Mouse (Mus musculus): ENCODE measurements around the gene Smok2b.
"Not testable (repeated sequence)": the region's sequence is repeated elsewhere in the genome, so short reads cannot be mapped to it uniquely, and the experiment has no call there.

DNA sequence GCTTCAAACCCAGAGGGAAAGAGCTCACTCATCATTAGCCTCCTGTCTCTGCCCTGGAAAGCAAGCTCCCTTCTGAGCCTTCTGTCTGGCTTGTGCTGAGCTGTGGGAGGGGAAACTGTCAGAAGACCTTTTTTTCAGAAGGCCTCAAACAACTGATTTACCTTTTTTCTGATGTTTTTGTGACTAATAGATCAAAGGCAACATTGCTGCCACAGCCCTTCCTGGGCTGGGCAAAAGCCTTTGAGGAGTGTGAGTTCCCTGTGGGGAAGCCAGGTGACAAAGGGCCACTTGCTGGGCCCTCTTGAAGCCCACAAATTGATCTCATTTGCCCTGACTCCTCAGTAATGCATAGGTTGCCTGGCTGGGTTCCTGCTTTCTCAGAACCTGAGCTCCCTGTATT, 21.6 kb upstream of the Smok2b start:
- not testable (repeated sequence) for TF ChIP-seq CTCF (IDR thresholded peaks at IDR 0.05; ENCODE audit: low read depth, low read length); POLR2A (IDR thresholded peaks at IDR 0.05; ENCODE audit: extremely low read depth, insufficient read depth, low read length)
